Mouse (Mus musculus) B cell, adult 67 days (primary cell): ENCODE data around the gene Olfr695. TPM values are rescaled to one million over a fixed set of nuclear protein-coding genes. Genes with fewer than 3 reads are reported as not detected.

Experiments
- total RNA-seq, 2 experiments: library from RNA; stranded (reverse); gene quantifications; 4 replicates each; pipeline ENCODE4 v1.2.4; 2023

Olfr695 gene
- not detected for total RNA-seq

DNA sequence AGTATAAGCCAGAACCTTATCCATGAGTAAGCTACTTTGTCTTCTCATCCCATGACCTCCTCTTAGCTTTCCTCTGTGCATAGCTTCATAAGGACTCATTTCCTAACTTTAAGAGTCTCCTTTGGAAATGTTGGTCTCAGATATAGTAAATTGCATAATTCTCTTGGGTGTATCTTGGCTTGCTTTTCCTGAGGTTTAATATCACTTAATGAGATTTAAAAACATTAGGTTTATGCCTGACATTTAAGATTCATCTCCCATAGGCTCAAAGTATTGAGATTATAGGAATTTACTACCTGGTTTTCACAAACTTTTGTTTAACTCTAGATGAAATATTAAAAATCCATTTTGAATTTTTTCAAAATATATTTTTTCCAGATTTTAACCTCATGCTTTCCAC lies at the start of gene Olfr695:
Gene Olfr695, minus strand, starts transcription at position 101 of the 400 bp plus-strand sequence.

DNA sequence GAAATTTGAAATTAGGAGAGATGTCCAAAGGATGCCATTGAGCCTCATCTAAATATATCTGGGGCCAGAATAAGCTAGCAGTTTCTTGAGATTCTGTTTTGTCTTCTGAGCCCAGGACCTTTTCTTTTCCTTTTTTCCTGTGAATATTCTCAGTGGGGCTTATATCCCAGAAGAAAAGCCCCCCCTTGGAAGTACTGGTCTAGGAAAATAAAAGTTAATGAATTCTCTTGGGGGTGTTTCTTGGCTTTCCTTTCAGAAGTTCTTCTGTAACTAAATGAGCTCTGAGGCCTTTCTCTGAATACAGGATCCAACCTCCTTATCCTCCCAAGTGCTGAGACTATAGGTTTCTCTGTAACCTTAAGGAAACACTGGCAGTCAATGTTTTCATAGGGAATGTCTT lies 39.1 kb upstream of the Olfr695 start, which contains the start of gene Olfr698:
Gene Olfr698, minus strand, starts transcription at position 101 of the 400 bp plus-strand sequence.

DNA sequence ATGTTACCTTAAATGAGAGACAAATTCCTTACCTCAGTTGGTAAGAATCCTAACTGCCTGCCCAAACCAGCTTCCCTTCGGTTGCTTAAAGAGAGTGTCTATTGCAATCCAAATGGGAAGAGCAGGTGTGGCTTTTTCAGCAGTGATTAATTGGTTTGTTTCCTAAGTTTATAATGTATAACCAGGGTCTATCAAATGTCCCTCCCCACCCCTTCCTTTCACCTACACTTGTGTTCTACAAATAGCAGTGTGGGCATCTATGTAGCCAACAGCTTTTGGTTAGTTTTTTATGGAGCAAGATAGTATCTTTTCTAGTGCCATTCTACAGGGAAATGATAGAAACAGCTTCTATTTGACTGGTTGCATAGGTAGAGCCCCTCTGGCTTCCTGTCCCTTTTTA lies 26.1 kb upstream of the Olfr695 start, which contains the start of gene Olfr697:
Gene Olfr697, minus strand, starts transcription at position 101 of the 400 bp plus-strand sequence.

GRCm38 (mm10) chr7:106691714-106692113 lies 24.5 kb downstream of the Olfr695 start, which contains the start of gene Olfr694:
Gene Olfr694, minus strand, starts transcription at chr7:106691814.

DNA sequence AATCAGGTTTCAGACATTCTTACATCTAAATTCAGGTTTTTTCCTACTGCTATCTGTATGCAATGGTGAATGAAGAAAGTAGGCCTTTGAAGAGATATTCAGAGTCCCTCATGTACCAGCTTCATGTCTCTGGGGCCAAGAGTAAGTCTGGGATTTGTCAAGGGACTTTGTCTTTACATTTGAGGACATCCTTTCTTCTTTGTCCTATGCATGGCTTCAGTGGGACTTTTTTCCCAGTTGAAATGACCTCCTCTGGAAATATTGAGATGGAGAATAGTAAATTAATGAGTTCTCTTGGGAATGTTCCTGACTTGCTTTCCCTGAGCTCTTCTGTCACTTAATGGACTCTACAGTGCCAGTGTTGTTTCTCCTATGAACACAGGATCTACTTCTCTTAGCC lies 35.7 kb downstream of the Olfr695 start, which contains the start of gene Olfr693:
Gene Olfr693, minus strand, starts transcription at position 101 of the 400 bp plus-strand sequence.

Other genes starting within 250 kb of the Olfr695 start
- not detected for gene Olfr693, start 35.8 kb downstream of the Olfr695 start, total RNA-seq
- gene Olfr694, start 24.6 kb downstream of the Olfr695 start, total RNA-seq: not detected
- not detected for gene Olfr697, start 26.0 kb upstream of the Olfr695 start, total RNA-seq
- gene Olfr698, start 39.0 kb upstream of the Olfr695 start, total RNA-seq: not detected
- not detected for gene Olfr699, start 76.8 kb upstream of the Olfr695 start, total RNA-seq
- gene Olfr700, start 92.4 kb upstream of the Olfr695 start, total RNA-seq: not detected
- not detected for gene Olfr701, start 97.7 kb upstream of the Olfr695 start, total RNA-seq
- not detected for gene Olfr702, start 117.5 kb upstream of the Olfr695 start, total RNA-seq
- gene Olfr703, start 127.0 kb upstream of the Olfr695 start, total RNA-seq: not detected
- not detected for gene Olfr704, start 146.8 kb upstream of the Olfr695 start, total RNA-seq
- gene Olfr705, start 160.5 kb upstream of the Olfr695 start, total RNA-seq: not detected
- not detected for gene Olfr706, start 171.8 kb upstream of the Olfr695 start, total RNA-seq
- not detected for gene Olfr707, start 184.8 kb upstream of the Olfr695 start, total RNA-seq
- not detected for gene Olfr1532-ps1, start 191.6 kb upstream of the Olfr695 start, total RNA-seq
- gene Olfr709-ps1, start 215.8 kb upstream of the Olfr695 start, total RNA-seq: under 1 TPM; 0.15 to 0.18 TPM
- not detected for gene Olfr710, start 231.9 kb upstream of the Olfr695 start, total RNA-seq
- gene Olfr6, start 247.5 kb upstream of the Olfr695 start, total RNA-seq: not detected